Mouse (Mus musculus): Measurements from ENCODE around the gene Lcp2.

GRCm38 (mm10) chr11:34058332-34058731 is 11.6 kb downstream of the Lcp2 start:
- no peak for TF ChIP-seq SIN3A (IDR thresholded peaks at IDR 0.05; ENCODE audit: low read length)
- TF ChIP-seq JUND (conservative IDR thresholded peaks at IDR 0.05; ENCODE audit: low read depth, low read length): no peak
- TF ChIP-seq CTCF (conservative IDR thresholded peaks at IDR 0.05 in 1 of 2, IDR thresholded peaks at IDR 0.05 in 1 of 2; ENCODE audit: low read depth in 2 of 2, low read length in 2 of 2): no peak
- no peak for TF ChIP-seq POLR2A (IDR thresholded peaks at IDR 0.05; ENCODE audit: low read depth, low read length)
- no peak for TF ChIP-seq KAT2A (IDR thresholded peaks at IDR 0.05; ENCODE audit: insufficient replicate concordance, low read length)
- no peak for TF ChIP-seq USF2 (conservative IDR thresholded peaks at IDR 0.05; ENCODE audit: low read depth, low read length)
- TF ChIP-seq GABPA (IDR thresholded peaks at IDR 0.05; ENCODE audit: insufficient replicate concordance, low read depth, low read length): no peak
- TF ChIP-seq MAFK (IDR thresholded peaks at IDR 0.05; ENCODE audit: insufficient replicate concordance, low read length): no peak
- no peak for TF ChIP-seq EP300 (IDR thresholded peaks at IDR 0.05; ENCODE audit: low read length)
- no peak for TF ChIP-seq RCOR1 (conservative IDR thresholded peaks at IDR 0.05; ENCODE audit: low read depth, low read length)
- no peak for TF ChIP-seq BHLHE40 (IDR thresholded peaks at IDR 0.05; ENCODE audit: low read depth, low read length)
